Mouse (Mus musculus) thymus, adult 18-20 months (tissue): Measurements from ENCODE around the gene Gm47985.
A peak's percentile ranks its signal among the peaks of the same experiment; 100 is the strongest.
"Not testable (repeated sequence)": the region's sequence is repeated elsewhere in the genome, so short reads cannot be mapped to it uniquely, and the experiment has no call there.

Experiments used
- DNase-seq, 2 experiments: peaks; one replicate each; pipeline ENCODE4 v3.0.0; 2022; ENCODE audit warnings: mixed read lengths in 2 of 2

Gm47985 gene

GRCm38 (mm10) chr1:151182266-151182665 is at the start of gene Gm47985:
Gene Gm47985, plus strand, starts transcription at chr1:151182537.
- DNase-seq, result not testable (repeated sequence)

DNA sequence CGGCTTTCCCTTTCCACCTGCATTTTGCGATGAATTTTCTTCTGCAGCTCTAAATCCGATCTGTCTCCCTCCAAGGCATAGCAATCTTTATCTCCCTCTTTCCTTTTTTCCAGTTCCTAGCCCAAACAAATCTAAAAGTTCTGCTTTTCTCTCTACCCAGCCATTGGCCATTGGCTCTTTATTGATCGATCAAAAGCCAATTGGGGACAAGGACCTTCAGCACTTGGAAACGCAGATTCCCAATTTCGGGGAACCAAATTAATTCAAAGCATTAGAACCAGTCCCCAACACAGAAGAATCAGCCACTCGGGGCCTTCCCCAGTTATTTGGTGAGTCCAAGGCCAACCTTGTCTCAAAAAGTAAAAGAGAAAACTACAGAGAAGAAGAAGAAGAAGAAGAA is 49.7 kb upstream of the Gm47985 start:
- no peak for DNase-seq

DNA sequence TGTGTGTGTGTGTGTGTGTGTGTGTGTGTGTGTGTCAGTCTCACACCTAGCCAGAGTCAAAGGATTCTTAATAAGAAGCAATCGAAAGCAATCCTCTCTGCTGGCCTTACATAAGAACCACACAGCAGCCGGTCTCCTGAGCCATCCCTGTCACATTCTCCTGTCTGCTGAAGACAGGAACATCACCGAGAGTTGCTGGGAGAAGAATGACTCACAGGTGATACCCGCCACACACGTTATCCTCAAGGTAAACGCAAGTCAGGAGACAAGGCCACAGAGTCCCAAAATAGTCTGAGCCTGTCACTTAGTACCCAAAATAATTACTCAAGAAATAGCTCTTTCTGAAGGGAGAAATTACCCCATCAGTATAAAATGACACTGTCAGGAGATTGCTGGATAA is 43.9 kb upstream of the Gm47985 start:
- DNase-seq, result no peak

GRCm38 (mm10) chr1:151140956-151141355 is 41.4 kb upstream of the Gm47985 start:
- DNase-seq, result no peak

GRCm38 (mm10) chr1:151144471-151145146 is 37.7 kb upstream of the Gm47985 start:
- DNase-seq, result no peak

DNA sequence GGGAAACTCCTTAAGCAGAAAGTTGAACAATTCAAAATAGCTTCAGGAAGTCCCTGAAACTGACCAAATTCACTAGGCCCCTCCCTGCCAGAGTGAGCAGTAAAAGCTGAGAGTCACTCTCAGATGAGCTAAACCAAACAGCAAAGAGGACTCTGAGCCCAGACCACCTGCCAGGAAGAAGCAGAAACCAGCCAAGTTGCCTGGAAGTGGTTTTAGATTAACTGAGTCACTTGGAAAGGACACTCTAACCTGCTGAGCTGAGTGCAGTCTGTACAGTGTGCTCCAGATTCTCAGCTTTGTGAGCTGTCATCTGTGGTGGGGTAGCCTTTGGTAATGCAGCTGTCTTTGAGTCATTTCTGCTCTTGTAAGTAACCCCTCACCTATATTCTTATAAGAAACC is 34.5 kb upstream of the Gm47985 start:
- DNase-seq, result no peak

DNA sequence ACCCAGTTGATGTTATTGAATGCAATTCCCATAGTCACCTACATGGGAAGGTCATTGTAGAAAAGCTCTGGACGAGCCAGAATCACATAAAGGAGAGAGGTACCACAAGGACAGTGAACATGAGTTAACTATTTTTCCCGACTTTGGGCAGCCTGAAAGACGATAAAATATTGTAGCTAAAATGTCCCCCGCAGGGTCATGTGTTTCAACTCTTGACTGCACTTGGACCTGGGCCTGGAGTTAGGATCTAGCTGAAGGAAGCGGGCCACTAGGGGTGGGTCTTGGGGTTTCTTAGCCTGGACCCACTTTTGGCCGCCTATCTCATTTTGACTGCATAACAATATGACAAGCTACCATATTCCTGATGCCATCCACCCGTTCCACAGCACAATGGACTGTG is 32.1 kb upstream of the Gm47985 start:
- DNase-seq, result no peak

GRCm38 (mm10) chr1:151151089-151151488 is 31.2 kb upstream of the Gm47985 start:
- no peak for DNase-seq

GRCm38 (mm10) chr1:151153056-151153652 is 29.2 kb upstream of the Gm47985 start:
- no peak for DNase-seq

- not testable (repeated sequence) for DNase-seq
Measured at GRCm38 (mm10) chr1:151154131-151154530, 28.2 kb upstream of the Gm47985 start.

GRCm38 (mm10) chr1:151156129-151156528 is 26.2 kb upstream of the Gm47985 start:
- DNase-seq, result no peak

- DNase-seq, result no peak
Measured at GRCm38 (mm10) chr1:151156777-151157632, 25.3 kb upstream of the Gm47985 start.

DNA sequence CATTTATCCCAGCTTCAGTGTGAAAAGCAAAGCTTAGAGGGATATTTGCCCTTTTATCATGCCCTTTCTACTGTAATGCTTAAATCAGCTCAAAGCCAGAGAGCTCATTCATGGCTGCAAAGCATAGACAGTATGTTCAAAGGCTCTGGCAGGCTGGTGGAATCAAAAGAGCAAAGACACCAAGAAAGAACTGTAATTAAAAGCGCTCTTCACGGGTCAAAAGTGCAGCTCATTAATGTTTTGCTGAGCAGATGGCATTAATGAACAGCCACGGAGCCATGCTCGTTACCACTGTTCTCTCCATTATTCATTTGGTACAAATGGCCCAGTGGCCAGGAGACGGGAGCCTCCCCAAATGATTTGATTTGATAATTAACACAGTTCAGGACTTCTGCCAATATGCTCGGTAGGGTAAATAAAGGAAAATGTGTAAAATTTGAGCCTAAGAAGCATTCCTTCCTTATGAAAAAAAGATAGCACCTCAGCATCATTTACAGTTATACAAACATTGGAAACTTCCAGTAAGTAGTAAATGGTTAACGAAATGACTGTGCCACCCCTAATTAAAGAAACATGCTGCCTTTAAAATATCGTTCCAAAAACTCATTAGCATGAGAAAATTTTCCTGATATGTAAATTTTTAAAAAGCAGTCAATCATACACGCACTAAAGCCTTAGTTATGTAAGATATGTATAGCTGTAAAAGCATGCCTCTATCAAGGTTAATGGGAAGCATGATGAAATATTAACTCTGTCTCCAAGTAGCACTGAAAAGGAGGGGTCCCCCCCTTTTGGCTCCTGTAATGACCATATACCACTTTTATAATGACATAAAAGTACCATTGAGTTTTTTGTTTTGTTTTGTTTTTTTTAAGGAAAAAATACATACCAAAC is 24.1 kb upstream of the Gm47985 start:
- no peak for DNase-seq

DNA sequence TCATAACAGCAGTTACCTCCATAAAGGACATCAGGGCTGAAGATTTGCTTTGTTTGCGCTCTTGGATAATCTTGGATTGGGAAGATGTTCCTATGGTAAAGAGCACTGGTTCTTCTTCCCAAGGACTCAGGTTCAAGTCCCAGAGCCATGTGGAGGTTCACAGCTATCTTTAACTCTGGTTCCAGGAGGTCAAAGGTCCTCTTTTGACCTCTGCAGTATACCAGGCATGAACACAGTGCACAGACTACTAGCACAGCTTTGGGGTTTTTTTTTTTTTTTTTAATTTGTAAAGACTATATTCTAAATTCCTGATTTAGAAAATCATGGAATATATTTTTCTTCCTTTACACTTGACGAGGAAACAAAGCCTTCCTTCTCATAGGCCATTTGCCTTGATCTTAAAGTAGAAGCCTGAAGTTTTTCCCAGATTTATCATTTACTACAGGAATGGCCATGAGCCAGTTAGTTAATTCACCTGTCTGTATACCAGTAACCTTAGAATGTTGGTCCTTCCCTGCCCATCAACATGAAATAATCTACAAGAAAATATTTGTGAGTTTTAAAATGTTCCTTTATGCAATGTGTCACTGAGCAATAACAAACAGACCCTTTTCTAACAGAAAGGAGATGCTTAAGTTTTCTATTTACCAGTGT is 23.4 kb upstream of the Gm47985 start:
- no peak for DNase-seq

DNA sequence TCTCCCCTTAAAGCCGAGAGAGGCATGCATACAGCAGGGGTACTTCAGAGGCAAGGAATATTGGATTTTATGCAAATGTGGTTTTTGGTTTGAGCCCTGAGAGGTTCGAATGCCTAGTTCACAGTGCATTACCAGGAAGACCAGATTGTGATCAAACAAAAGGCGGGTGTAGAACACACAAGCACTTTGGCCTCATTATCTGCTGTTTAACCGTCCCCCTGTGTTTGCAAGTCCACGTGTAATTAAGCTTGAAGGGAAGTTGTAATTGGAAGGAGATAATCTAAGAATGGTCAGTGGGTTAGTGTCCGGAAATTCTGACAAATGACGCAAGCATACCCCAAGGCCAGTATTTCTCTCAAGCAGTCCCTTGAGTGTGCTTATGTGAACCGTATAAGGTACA is 16.3 kb upstream of the Gm47985 start:
- no peak for DNase-seq

DNA sequence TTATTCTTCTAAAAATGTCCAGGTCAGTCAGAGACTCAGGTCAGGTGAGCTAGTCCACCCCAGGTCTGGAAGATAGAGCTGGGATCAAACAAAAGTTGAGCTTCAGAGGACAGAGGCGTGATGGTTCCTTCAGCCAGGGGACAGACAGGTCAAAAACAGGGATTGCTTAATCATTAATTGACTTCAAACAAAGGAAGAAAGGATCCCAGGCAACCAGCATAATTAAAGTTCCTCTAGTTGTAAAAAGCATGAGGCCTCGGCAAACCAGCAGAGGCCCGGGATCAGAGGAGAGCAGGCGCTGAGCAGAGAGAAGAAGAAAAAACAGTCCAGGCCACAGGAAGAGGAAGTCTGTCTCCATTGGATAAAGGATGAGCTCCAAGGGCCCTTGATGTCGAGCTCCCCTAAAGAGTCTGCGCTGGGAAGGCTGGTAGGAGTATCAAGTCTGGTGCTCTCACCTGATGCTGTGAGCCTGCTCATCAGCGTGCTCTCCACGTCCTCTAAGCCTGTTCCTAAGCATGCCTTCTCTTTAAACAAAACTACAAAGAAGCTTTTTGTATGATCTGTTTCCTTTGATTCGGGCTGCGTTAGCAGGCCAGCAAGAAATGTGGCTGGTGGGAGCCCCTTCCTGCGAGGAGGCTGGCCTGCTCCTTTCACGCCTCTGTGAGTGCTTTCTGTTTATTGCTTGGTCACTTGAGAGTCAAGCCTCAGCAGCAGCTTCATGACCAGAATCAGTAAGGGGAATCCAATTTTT is 14.9 kb upstream of the Gm47985 start:
- no peak for DNase-seq

DNA sequence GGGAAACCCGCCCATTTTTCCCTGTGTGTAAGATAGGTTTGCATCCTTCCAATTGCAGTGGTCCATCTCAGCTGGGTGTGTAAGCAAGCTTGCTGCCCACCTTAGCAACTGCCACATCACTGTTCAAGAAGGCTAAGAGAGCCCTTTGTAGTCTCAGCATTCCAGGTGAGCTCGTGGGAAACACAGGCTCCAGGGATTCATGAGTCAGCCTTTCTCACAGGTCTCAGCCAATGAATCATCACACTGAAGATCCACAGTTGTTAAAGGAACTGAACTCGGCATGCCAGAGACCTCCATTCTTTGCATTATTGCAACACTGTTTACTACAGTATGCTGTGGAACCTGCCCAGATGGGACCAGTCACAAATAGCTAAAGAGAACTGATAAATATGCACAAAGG is 13.7 kb upstream of the Gm47985 start:
- no peak for DNase-seq

DNA sequence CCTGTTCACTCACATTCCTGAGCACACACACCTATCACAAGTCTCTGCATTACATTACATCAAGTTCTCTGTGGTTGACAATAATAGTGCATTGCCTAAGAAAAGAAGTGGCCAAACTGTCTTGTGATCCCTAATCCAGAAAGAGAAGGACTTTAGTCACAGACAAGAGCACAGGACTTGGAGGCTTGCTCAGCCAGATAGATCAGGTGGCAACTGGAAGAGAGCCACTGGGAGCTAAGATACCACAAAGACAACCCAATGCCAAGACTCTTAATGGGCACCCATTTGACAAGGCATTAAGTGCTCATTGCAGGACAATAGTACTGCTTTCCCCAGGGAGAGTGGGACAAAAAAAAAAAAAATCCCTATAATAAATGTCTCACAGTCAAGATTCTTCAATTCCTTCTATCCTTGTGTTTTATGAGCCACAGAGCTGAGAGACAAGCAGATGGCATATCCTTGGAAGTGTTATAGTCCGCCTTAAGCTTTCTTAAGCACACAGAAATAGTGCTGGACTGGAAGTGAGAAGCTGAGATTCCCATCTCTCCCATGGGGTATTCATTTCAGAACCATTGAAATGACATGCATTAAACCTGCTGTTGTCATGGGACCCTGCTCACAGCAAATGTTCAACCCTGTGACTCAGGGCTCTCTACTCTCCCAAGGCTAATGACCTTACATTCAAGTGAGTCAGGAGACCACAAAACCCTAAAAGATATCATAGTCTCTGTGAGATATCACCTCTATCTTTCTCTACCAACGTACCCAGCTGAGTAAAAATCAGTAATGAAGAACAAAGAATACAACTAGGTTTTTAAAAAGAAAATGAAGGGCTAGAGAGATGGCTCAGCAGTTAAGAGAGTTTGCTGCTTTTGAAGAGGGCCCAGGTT is 10.5 kb upstream of the Gm47985 start:
- DNase-seq, result no peak

GRCm38 (mm10) chr1:151177030-151177936 is 5.1 kb upstream of the Gm47985 start:
- peak in 1 of 2 experiments; percentile 16 for DNase-seq
